Mouse (Mus musculus): Measurements from ENCODE around the gene Baiap2.
A peak's percentile ranks its signal among the peaks of the same experiment; 100 is the strongest.

The Baiap2 gene

DNA sequence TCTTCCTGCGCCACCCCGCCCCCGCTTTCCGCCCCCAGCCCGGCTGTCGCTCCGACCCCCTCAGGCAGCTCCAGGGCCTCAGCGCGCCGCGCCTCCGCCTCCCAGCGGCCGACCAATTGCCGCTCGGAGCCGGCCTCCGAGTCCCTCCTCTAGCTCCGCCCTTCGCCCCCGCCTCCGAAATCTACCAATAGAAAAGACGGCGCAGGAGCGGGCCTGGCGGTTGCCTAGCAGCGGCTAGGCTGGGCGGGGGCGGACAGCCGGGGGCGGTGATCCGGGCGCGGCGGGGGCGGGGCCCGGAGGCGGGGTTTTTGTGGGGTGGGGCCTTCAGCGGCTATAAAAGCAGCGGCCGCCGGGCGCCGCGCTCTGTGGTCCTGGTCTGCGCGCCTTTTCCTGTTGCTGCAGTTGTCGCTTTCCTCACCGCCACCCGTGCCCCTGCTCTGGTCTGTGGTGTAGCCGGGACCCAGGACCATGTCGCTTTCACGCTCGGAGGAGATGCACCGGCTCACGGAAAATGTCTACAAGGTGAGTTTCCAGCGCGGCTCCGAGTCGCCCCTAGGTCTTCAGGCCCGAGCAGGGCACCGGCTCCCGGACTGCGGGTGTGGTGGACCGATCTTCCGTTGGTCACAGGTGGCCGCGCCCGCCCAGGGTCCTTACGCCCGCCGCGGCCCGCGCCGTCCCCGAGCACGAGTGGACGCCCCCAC is at the start of gene Baiap2:
Gene Baiap2 (plus strand): TSS at position 37 of the 701 bp plus-strand sequence.
- DNase-seq (ENCODE audit: low spot score in 2 of 2): peak; percentile 95 to 98

DNA sequence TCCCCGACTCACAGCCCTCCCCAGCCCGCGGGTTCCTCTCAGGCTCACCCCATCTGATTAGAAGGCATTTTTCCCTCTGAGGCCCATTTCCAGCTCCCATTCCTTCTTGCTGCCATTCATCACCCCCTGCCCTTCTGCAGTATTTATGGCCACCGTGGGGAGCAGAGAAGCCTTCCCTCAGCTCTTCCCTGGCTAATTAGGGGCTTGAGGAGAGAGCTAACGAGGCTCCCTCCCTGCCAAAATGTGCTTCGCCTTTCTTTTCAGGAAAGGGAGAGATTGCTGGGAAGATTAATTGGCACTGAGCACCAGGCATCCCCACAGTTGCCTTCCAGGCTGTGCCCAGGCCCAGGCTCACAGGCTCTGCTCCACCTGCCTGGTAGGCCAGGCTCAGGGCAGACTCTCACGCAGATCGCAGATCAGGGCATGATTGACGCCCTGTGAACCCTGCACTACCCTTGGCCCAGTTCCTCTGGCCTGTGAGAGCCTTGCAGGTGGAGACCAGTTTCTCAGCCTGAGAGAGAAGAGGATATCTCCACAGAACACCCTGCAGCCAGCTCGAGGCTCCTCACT is 48.8 kb upstream of the Baiap2 start:
- no peak for DNase-seq (ENCODE audit: low spot score in 2 of 2)

DNA sequence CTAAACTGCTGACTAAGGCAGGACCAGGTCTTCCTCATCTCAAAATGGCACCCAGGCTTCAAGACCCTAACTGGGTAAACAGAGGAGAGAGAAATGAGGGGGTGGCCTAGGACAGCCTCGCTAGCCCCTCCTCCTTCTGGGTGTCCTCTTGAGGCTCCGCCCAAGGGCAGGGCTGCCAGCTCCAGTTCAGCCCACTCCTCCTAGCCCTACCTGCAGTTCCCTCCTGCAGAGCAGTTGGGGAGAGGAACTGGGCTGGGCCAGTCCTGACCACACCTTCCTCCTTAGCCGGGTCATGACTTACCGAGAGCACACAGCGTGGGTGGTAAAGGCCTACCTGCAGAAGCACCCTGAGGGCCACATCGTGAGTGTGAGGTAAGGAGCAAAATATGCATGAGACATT is 47.9 kb upstream of the Baiap2 start:
- DNase-seq (ENCODE audit: low spot score in 2 of 2): no peak

DNA sequence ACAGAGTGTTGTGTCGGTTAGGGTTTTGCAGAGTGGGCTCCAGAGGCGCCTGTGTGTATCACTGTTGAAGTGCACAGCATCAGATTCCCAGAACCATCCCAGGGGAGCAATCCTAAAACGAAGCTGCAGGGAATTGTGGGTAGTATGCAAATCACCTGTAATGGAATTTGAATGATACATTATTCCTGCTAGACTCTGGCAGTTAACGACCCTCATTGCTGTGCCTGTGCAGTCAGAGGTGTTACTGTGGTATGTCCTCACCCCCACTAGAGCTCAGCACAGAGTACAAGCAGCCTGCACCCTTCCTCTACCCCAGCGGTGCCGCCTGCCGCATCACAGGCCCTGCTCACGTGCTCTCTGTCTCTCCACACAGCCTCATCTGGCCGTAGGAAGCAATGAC is 45.5 kb upstream of the Baiap2 start:
- no peak for DNase-seq (ENCODE audit: low spot score in 2 of 2)

DNA sequence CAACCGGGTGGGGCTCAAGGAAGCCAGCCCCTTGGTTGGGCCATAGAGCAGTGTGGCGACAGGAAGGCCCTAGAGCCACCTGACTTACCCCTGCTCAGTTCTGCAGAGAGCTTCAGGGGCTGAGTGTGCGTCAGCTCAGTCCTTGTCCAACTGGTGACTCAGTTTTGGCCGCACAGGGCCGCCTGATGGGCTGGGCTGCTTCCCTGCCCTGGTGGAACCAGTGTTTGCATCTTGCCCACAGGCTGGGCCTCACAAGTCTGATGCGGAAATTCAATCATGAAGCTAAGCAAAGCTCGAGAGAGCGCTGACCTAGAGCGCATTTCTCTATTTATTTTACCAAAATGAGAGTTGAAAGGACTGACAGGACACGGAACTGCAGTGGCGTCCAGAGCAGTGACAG is 43.6 kb upstream of the Baiap2 start:
- no peak for DNase-seq (ENCODE audit: low spot score in 2 of 2)

DNA sequence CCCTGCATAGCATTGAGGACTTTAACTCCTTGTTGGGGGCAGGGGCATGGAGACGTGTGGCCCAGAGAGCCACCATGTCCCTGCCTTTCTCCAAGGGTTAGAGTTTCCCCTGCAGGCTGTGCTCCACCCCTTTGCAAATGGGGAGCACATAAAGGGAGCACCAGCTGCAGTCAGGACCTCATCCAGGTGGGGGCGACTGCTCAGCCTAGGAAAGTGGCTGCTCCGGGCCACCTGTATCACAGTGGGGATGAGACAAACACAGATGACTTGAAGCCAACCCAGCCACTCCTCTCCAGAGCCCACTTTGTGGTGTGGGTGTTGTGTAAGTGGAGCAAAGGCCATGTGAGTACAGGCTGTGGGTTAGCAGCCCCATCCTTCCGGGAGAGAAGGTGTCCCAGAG is 41.4 kb upstream of the Baiap2 start:
- no peak for DNase-seq (ENCODE audit: low spot score in 2 of 2)

DNA sequence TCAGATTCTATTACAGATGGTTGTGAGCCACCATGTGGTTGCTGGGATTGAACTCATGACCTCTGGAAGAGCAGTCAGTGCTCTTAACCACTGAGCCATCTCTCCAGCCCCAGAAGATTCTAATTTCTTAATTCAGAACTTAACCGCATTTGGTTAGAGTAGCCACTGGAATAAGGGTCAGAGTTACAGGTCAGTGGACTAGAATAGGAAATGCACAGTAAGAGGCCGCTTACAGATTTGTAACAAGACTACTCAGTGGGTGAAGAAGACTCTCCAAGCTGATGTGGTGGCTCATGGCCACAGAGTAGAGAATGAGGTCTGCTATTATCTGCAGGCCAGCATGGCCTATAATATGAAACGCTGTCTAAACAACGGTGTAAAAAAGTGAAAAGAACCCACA is 39.7 kb upstream of the Baiap2 start:
- no peak for DNase-seq (ENCODE audit: low spot score in 2 of 2)

DNA sequence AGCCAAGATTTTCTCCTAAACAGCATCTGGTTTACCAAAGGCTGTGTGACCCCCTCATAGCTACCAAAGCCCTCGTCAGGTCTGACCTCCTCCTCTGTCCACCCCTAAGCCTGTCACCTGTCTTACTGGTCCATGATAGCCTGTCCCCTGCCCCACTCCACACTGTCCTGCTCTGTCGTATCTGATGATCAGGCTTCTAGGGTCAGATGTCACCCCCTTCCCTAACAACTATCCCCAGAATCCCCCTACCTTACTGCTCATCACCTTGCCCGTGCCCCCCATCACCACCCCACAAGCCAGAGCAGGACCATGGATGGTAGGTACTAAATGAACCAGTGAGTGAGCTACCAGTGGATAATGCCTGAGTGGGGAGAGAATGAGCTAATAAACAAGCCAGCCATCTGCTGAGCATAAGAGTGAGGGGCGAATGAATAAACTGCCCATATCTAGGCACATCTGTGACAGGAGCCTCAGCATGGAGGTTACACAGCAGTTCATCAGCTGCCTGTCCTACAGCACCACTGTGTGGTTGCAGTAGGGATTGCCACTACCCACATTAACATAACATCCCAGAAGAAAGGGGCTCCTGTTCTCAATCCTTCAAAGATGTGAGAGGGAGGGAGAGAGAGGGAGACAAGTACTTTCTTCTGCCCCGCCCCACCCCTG is 37.8 kb upstream of the Baiap2 start:
- peak; percentile 65 to 66 for DNase-seq (ENCODE audit: low spot score in 2 of 2)

DNA sequence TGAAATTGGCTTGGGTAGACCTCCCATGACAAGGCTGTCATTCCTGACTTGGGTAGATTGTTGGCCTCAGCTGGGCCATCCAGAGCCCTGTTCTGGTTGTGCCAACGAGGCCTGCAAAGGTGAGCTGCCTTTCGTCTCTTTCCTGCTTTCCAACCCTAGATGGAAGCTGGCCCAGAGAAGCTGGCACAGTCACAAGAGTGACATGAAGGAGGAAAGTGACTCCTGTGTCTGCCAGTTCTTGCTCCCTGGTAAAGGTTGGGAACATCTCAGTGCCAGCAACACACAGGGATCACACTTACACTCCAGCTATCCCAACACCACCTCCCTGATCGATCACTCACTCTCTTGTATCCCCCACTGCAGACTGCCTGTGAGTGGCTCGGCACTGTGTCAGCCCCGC is 36.8 kb upstream of the Baiap2 start:
- no peak for DNase-seq (ENCODE audit: low spot score in 2 of 2)

DNA sequence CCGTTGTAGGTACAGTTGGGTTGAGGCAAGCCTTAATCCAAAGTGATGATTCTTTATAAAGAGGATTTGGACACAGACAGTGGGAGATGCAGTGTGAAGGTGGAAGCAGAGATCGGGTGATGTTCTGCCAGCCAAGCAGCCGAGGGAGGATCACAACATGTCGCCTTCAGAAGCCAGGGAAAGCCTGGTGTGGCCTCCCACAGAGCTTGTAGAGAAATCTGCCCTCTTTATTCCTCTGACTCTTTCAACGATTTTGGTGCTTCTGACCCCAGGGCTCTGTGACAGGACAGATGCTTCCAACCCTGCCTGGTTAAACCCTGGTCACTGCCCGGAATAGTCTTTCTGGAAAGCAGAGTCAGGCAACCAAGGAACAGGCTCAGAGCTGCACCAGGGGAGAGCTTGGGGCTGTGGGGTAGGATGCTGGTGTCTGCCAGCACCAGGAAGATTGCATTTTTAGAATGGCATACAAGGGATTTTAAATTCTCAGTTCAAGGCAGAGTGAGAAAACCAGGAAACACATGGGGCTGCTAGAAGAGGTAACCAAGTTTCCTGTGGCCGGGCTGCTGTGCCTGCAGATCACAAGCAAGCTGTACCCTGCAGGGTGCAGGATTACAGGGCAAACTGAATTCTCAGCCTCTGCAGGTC is 35.4 kb upstream of the Baiap2 start:
- no peak for DNase-seq (ENCODE audit: low spot score in 2 of 2)

DNA sequence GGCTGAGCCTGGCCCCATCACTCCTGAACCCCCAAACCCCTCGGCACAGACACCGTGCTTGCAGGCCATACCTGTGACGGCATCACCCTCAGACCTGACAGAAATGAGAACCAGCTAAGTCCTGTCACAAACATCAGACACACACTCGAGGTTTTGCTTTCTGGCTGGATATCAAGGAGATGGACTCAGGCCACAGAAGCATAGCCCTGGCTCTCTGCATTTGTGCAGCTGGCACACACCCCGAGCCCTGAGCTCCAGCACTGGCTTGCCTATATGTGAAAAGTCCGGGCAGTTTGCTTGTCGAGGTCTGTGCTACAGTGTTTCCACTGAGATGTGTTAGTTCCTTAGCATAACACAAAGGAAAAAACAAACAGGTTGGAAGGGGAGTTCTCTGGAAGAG is 34.9 kb upstream of the Baiap2 start:
- DNase-seq (ENCODE audit: low spot score in 2 of 2): no peak

DNA sequence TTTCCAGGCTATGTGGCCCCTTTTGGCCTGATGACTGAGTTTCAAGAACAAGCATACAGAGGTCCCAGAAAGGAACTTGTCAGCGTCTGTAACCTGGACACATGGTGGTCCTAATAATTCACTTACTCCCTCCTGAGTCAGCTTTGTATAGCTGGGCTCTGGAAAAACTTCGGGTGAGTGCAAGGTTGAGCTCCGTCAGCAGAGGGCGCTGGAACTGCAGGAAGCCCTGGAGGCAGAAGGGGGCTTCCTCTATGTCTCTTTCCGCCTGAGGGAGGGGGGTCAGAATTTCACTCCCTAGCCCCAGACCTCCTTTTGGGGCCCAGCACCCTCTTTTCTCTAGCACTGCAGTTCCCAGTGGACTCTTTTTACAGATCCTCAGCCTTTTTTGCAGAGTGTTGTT is 33.1 kb upstream of the Baiap2 start:
- peak in 1 of 2 experiments; percentile 72 for DNase-seq (ENCODE audit: low spot score in 2 of 2)

DNA sequence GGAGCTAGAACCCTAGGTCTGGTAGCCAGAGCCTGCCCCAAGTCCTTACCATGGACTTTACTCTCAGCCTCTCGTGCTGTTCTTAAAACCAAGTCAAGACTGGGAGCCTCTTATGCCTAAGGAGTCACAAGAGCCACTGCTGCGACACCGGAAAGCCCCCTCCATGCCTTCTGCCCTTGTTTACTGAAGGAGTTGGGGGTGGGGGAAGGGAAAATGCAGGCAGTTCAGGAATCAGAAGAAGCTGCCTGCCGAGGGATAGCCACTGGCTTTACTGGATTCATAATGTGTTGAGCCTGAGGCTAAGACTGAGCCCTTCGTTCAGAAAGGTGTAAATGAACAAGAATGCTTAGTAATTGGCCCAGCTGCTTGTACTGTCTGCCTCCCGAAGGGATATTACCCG is 29.7 kb upstream of the Baiap2 start:
- DNase-seq (ENCODE audit: low spot score in 2 of 2): no peak

DNA sequence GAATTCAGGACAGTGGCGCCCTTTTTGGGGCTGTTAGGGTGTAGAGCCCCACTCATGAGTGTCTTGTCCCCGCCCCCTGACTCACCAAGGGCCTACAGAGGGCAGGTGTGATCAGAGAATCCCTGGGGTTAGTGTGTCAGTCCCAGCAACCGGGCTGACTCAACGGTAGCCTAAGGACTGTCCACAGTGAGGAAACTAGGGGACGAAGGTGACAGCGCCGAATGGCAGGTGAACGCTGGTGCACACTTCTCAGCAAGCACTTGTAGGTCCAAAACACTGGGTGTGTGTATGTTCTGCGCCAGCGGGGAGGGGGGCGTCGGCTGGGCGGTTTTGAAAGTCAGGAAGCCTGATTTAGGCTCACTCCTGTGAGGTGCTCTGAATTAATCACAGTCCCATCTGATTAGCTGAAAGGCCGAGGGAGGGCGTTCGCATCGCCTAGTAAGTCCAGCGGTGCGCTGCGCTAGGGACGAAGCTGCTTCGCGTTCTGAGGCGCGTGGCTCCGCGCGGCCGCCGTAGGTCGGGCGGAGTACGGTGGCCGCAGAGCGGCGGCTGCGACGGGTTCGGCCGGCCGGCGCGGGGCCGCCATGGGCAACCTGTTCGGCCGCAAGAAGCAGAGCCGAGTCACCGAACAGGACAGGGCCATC is 29.1 kb upstream of the Baiap2 start, which contains the start of gene Chmp6:
Gene Chmp6 (plus strand): TSS at position 151 of the 644 bp plus-strand sequence.
- peak; percentile 81 to 86 for DNase-seq (ENCODE audit: low spot score in 2 of 2)

DNA sequence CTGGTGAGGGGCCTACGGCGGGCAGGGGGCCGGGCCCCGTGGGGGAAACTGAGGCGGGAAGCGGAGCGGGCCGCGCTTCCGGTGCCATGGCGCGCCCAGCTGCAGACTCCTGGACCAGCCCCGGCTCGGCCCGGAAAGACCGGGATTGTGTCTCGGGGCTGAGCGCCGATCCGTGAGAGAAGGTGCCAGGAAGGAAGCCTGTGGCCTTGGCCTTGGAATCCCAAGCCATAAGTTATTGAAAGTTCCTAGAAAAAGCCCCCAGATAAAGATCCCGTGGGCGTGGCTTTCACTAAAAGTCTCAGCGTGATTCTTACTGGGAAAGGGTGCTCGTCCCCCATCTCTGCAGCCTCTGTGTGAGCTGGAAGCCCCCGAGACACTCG is 28.6 kb upstream of the Baiap2 start:
- no peak for DNase-seq (ENCODE audit: low spot score in 2 of 2)

DNA sequence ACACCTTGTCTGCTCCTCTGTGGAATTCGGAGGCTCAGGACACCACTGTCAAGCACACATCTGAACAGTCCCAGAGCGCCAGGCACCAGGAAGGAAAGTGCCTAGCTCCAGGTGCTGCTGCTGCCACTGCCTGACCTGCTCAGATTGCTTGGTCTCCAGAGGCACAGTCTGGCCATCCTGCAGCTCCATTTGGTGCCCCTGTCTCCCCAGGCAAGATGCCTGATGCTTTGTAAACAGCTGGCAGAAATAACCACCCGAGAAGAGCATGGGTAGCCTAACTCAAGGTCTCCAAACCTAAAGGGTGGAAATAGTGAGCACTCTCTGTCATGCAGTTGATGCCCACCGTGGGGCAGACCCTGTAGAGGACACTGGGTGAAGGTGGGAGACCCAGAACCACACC is 28.2 kb upstream of the Baiap2 start:
- DNase-seq (ENCODE audit: low spot score in 2 of 2): no peak

DNA sequence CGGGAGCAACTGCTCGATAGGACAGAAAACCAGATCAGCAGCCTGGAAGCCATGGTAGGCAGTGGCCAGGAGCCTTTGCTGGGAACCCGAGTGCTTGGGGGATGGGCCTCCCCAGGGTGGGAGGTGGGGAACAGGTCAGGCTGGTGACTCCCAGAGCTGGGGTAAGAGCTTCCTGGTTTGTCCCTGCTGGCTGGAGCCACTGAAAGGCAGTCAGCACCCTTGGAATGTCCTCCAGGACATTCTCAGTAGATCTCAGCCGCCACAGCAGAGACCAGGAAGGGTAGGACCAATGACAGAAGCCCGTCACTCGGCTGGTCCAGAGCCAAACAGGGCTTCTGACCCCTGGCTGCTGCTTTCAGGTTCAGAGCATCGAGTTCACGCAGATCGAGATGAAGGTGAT is 26.9 kb upstream of the Baiap2 start:
- DNase-seq (ENCODE audit: low spot score in 2 of 2): no peak

DNA sequence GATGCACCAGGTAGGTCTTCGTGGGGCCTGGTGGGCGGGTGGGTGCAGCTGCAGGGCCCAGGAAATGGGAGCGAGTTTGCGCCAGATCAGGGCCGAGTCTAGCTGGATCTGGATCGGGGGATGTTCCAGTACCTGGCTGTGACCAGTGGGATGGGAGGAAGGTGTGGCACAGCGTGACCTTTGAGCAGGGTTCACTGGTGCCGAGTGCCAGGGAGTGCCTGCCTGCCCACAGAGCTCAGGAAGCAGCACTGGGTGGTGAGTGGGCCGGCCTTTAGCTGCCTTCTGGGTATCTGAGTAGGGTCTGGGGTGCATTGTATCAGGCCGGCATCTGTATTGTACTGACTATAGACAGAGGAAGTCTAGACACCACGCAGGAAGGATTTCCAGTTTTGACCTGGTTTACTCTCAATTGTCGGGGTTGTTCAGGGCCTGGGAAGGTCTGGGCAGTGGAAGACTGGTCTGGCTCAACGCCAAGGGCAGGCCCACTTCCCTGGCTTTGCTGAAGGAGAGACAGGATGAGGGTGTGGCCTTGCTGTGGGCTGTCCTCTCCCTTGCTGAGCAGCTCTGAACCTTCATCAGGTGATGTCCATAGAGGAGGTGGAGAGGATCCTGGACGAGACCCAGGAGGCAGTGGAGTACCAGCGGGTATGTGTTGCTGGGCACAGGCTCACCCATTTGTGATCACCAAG is 26.3 kb upstream of the Baiap2 start:
- DNase-seq (ENCODE audit: low spot score in 2 of 2): no peak

DNA sequence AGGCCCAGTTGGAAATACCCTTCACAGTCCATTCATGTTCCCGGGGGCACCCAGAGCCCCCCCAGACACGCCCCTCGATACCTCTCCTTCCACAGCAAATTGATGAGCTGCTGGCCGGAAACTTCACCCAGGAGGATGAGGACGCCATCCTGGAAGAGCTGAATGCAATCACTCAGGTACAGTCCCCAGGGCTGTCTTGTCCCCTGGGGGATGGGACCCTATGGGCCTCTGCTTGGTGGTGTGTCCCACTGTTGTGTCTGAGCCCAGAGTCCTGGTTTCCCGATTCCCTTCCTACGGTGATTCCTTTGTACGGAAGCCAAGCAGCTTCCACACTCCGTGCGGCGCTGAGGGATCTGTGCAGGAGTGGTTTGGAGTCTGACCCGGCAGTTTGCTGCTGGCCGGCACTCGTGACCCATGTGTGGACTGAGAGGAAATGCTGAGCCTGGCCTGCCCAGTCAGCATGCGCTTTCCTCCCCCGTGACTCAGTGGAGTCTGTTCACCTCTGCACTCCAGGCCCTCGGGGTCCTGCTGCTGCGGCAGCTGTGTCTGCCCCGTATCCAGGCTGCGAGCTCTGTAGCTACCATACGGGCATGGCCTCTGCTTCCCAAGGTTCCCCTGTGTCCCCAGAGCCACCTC is 25.6 kb upstream of the Baiap2 start:
- DNase-seq (ENCODE audit: low spot score in 2 of 2): no peak

DNA sequence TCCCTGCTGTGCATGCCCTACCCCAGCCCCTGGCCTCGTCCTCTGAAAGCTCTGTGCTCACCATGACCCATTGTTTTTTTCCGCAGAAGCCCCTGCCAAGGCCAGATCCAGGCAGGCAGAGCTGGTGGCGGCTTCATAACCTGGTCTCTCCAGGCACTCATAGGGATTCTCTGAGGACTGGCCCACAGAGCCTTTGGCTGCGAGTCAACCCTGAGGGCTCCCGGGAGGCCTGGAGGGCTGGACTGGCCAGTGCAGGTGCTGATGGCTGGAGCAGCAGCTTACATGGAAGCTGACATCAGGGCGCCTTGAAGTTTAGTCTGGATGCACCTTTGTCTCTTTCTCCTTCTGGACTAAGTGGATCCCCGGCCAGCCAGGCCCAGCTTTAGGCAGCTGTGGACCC is 24.0 kb upstream of the Baiap2 start:
- no peak for DNase-seq (ENCODE audit: low spot score in 2 of 2)

DNA sequence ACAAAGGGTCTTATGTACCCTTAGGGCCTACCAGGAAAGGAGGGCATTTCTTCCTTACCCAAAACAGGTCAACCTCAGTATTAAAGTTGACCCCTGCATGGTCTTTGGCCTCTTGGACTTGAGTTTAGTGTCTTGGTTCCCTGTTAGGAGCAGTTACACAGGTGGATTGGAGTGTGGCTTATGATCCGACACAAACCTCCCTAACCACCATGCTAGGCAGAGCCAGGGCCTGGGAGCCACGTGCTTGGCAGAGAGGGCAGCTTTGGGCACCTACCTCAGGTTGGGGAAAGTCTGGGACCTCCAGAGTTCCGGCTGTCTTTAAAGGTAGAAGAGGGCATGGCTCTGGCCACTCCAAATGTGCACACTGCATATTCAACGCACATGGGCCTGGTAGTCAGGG is 23.1 kb upstream of the Baiap2 start:
- DNase-seq (ENCODE audit: low spot score in 2 of 2): no peak
